Mouse (Mus musculus) olfactory bulb, adult 2 months (tissue): ENCODE measurements around the gene Gm42715. TPM values are rescaled to one million over a fixed set of nuclear protein-coding genes. Genes with fewer than 3 reads are reported as not detected.
"Not testable (repeated sequence)": the region's sequence is repeated elsewhere in the genome, so short reads cannot be mapped to it uniquely, and the experiment has no call there.

ENCODE experiments used
- H3K27ac ChIP-seq: fragments of 200-500 bp; 2 replicates; pipeline ENCODE4 v1.5.1; 2012; ENCODE audit warnings: low read depth, low read length; ENCODE audit not compliant: insufficient read depth
- H3K4me1 ChIP-seq: fragments of 200-500 bp; 2 replicates; pipeline ENCODE4 v1.6.1; 2012; ENCODE audit warnings: low read length; ENCODE audit not compliant: control insufficient read depth, insufficient read depth
- H3K4me3 ChIP-seq: fragments of 200-500 bp; 2 replicates; pipeline ENCODE4 v1.5.1; 2012; ENCODE audit warnings: mild to moderate bottlenecking, low read depth, low read length, moderate library complexity; ENCODE audit not compliant: insufficient read depth
- CTCF ChIP-seq: fragments of 200-500 bp; IDR thresholded peaks from 2 replicates; pipeline ENCODE4 v1.5.1; 2012; ENCODE audit warnings: low read depth, mild to moderate bottlenecking, low read length, moderate library complexity; ENCODE audit not compliant: insufficient read depth
- POLR2A ChIP-seq: fragments of 200-500 bp; IDR thresholded peaks from 2 replicates; pipeline ENCODE4 v1.6.1; 2012; ENCODE audit warnings: mild to moderate bottlenecking, low read depth, low read length, moderate library complexity; ENCODE audit not compliant: insufficient read depth
- WGBS: fragments of 180-500 bp; shearing (Covaris S2); methylation state at CpG from one replicate; pipeline ENCODE4 v1.1.7; 2018; 5-methylcytosine and 5-hydroxymethylcytosine counted together
- polyA plus RNA-seq: library from polyadenylated mRNA; stranded (reverse); fragments of >200 nt; gene quantifications from 2 replicates; pipeline ENCODE4 v1.2.4, GENCODE M21; 2012; ENCODE audit warnings: low replicate concordance; ENCODE audit not compliant: missing spikeins, insufficient read depth, insufficient read length

Gene Gm42715
- polyA plus RNA-seq, 1 experiment: not detected

- 90% methylated on average over 11 of the region's 11 CpGs for WGBS
- no peak overlapping the region for H3K27ac ChIP-seq
- TF ChIP-seq POLR2A: no peak
- TF ChIP-seq CTCF: no peak
- H3K4me3 ChIP-seq: no peak overlapping the region
- peaks cover 9% of the 10 kb centered on the region; the same call in 1 of the 2 replicates for H3K4me1 ChIP-seq
Measured at GRCm38 (mm10) chr7:127476336-127476735, 43.0 kb upstream of the Gm42715 start.

- Histone ChIP-seq H3K4me1 (peaks cover 9% of the 10 kb centered on the region; the same call in 1 of the 2 replicates), H3K27ac (peak overlapping the region; percentile 98; the same call in 1 of the 2 replicates), H3K4me3 (no peak overlapping the region)
- 81% methylated on average over 4 of the region's 4 CpGs for WGBS
- TF ChIP-seq POLR2A: no peak
- no peak for TF ChIP-seq CTCF
Measured at GRCm38 (mm10) chr7:127476855-127477254, 42.5 kb upstream of the Gm42715 start.

- Histone ChIP-seq H3K27ac (peak overlapping the region; percentile 98), H3K4me3 (peak overlapping the region; percentile 92), H3K4me1 (peaks cover 13% of the 10 kb centered on the region; the same call in 1 of the 2 replicates)
- under 1% methylated on average over 50 of the region's 50 CpGs for WGBS
- no peak for TF ChIP-seq CTCF
- TF ChIP-seq POLR2A: peak; percentile 19
Measured at GRCm38 (mm10) chr7:127477687-127478634, 41.4 kb upstream of the Gm42715 start.

- peaks cover 11% of the 10 kb centered on the region; the same call in 1 of the 2 replicates for H3K4me1 ChIP-seq
- H3K4me3 ChIP-seq: peak within 1 kb of the TSS; percentile 92
- peak within 1 kb of the TSS; percentile 98 for H3K27ac ChIP-seq
- no peak for TF ChIP-seq CTCF
- TF ChIP-seq POLR2A: peak; percentile 28; the same call in 1 of the 2 replicates
- under 1% methylated on average over 62 of the region's 62 CpGs for WGBS
Measured at GRCm38 (mm10) chr7:127478635-127479317, 40.6 kb upstream of the Gm42715 start, which contains the start of gene Fbrs. Fbrs (plus strand) TSS chr7:127479199.

- Histone ChIP-seq H3K4me1 (peaks cover 11% of the 10 kb centered on the region; the same call in 1 of the 2 replicates), H3K4me3 (peak overlapping the region; percentile 92), H3K27ac (peak overlapping the region; percentile 98)
- TF ChIP-seq POLR2A (no peak), CTCF (no peak)
- WGBS: 2% methylated on average over 45 of the region's 48 CpGs
Measured at GRCm38 (mm10) chr7:127479318-127480225, 39.8 kb upstream of the Gm42715 start.

GRCm38 (mm10) chr7:127480321-127480720, 39.1 kb upstream of the Gm42715 start:
- WGBS: 42% methylated on average over 2 of the region's 2 CpGs
- Histone ChIP-seq H3K27ac (no peak overlapping the region), H3K4me1 (peaks cover 16% of the 10 kb centered on the region; the same call in 1 of the 2 replicates), H3K4me3 (no peak overlapping the region; the same call in 1 of the 2 replicates)
- TF ChIP-seq POLR2A (no peak), CTCF (no peak)

- Histone ChIP-seq H3K4me3 (no peak overlapping the region), H3K27ac (no peak overlapping the region), H3K4me1 (peaks cover 10% of the 10 kb centered on the region; the same call in 1 of the 2 replicates)
- 66% methylated on average over 5 of the region's 5 CpGs for WGBS
- no peak for TF ChIP-seq CTCF
- TF ChIP-seq POLR2A: no peak
Measured at GRCm38 (mm10) chr7:127485416-127485815, 34.0 kb upstream of the Gm42715 start.

- not testable (repeated sequence) for H3K4me1 ChIP-seq, H3K4me3 ChIP-seq, H3K27ac ChIP-seq
- 69% methylated on average over 5 of the region's 5 CpGs for WGBS
Measured at GRCm38 (mm10) chr7:127488364-127488763, 31.0 kb upstream of the Gm42715 start.
